Mouse (Mus musculus) limb, embryonic 15.5 days (tissue): ENCODE results near the gene Aloxe3. TPM values are rescaled to one million over a fixed set of nuclear protein-coding genes. Genes with fewer than 3 reads are reported as not detected.

Experiments
- ATAC-seq: fragments of 200-750 bp; cut with Nextera tagmentation; 2 replicates; pipeline ENCODE4 v1.8.0; 2017; ENCODE audit warnings: low read depth, moderate TSS enrichment; ENCODE audit not compliant: insufficient number of reproducible peaks, low FRiP score, low TSS enrichment
- H3K27ac ChIP-seq: fragments of 300-500 bp; sonication (generic); 2 replicates; pipeline ENCODE4 v1.5.1; 2015; ENCODE audit warnings: moderate library complexity, mild to moderate bottlenecking, inconsistent platforms
- H3K27me3 ChIP-seq: fragments of 300-500 bp; sonication (generic); 2 replicates; pipeline ENCODE4 v1.6.1; 2015; ENCODE audit warnings: inconsistent platforms
- H3K36me3 ChIP-seq: fragments of 300-500 bp; sonication (generic); 2 replicates; pipeline ENCODE4 v1.6.1; 2015; ENCODE audit warnings: inconsistent platforms
- H3K4me1 ChIP-seq: fragments of 300-500 bp; sonication (generic); 2 replicates; pipeline ENCODE4 v1.6.1; 2015; ENCODE audit warnings: inconsistent platforms
- H3K4me2 ChIP-seq: fragments of 300-500 bp; sonication (generic); 2 replicates; pipeline ENCODE4 v1.6.1; 2015; ENCODE audit warnings: mild to moderate bottlenecking, inconsistent platforms
- H3K4me3 ChIP-seq: fragments of 300-500 bp; sonication (generic); 2 replicates; pipeline ENCODE4 v1.5.1; 2015; ENCODE audit warnings: mild to moderate bottlenecking, inconsistent platforms
- H3K9ac ChIP-seq: fragments of 300-500 bp; sonication (generic); 2 replicates; pipeline ENCODE4 v1.6.1; 2015; ENCODE audit warnings: inconsistent platforms
- H3K9me3 ChIP-seq: fragments of 300-500 bp; sonication (generic); 2 replicates; pipeline ENCODE4 v1.6.1; 2016; ENCODE audit warnings: inconsistent platforms
- WGBS: fragments of 180-500 bp; shearing (Covaris S2); methylation state at CpG from one replicate; pipeline ENCODE4 v1.1.7; 2015; 5-methylcytosine and 5-hydroxymethylcytosine counted together
- polyA plus RNA-seq: library from polyadenylated mRNA; unstranded; fragments of >200 nt; fragmentation: Nextera tagmentation; extraction: Ambion mirVana; gene quantifications from 2 replicates; pipeline ENCODE4 v1.2.1, GENCODE M21; 2015

Aloxe3 gene
- polyA plus RNA-seq, 1 experiment from 2014 or later, result 11.7 TPM

GRCm38 (mm10) chr11:69111051-69111810 is 14.5 kb upstream of the Aloxe3 start:
- ATAC-seq, result no peak
- peak overlapping the region; percentile 55 for H3K4me2 ChIP-seq
- H3K4me3 ChIP-seq, result peak overlapping the region; percentile 49
- peaks cover 4% of the 10 kb centered on the region; the same call in 1 of the 2 replicates for H3K4me1 ChIP-seq
- peaks cover 35% of the 10 kb centered on the region for H3K36me3 ChIP-seq
- H3K27ac ChIP-seq, result peak overlapping the region; percentile 50; the same call in 1 of the 2 replicates
- H3K9ac ChIP-seq, result 0 out of 2 replicates have a peak overlapping the region, but pooled peaks have one; percentile 26
- no peaks in the 10 kb centered on the region for H3K9me3 ChIP-seq
- H3K27me3 ChIP-seq, result no peaks in the 10 kb centered on the region
- 9% methylated on average over 21 of the region's 21 CpGs for WGBS

GRCm38 (mm10) chr11:69111865-69112264 is 13.8 kb upstream of the Aloxe3 start:
- no peak overlapping the region for H3K4me3 ChIP-seq
- H3K9ac ChIP-seq, result no peak overlapping the region
- peaks cover 6% of the 10 kb centered on the region; the same call in 1 of the 2 replicates for H3K4me1 ChIP-seq
- 62% methylated on average over 4 of the region's 4 CpGs for WGBS
- no peak for ATAC-seq
- H3K27me3 ChIP-seq, result no peaks in the 10 kb centered on the region
- H3K9me3 ChIP-seq, result no peaks in the 10 kb centered on the region
- H3K4me2 ChIP-seq, result peak overlapping the region; percentile 55; the same call in 1 of the 2 replicates
- no peak overlapping the region for H3K27ac ChIP-seq
- H3K36me3 ChIP-seq, result peaks cover 28% of the 10 kb centered on the region

- Histone ChIP-seq H3K36me3 (peaks cover 7% of the 10 kb centered on the region), H3K9me3 (no peaks in the 10 kb centered on the region), H3K27ac (no peak overlapping the region), H3K4me3 (no peak overlapping the region), H3K27me3 (no peaks in the 10 kb centered on the region), H3K4me1 (peaks cover 19% of the 10 kb centered on the region), H3K4me2 (no peak overlapping the region), H3K9ac (no peak overlapping the region)
- ATAC-seq, result no peak
- 64% methylated on average over 3 of the region's 3 CpGs for WGBS
Measured at GRCm38 (mm10) chr11:69114018-69114417, 11.7 kb upstream of the Aloxe3 start.

- ATAC-seq, result no peak
Measured at GRCm38 (mm10) chr11:69114621-69115020, 11.1 kb upstream of the Aloxe3 start.

GRCm38 (mm10) chr11:69116843-69117242 is 8.9 kb upstream of the Aloxe3 start:
- H3K27ac ChIP-seq, result no peak overlapping the region
- no peak overlapping the region for H3K4me2 ChIP-seq
- whole genome bisulfite sequencing, result 49% methylated on average over 5 of the region's 5 CpGs
- no peak overlapping the region for H3K9ac ChIP-seq
- peak overlapping the region; percentile 76 for H3K4me3 ChIP-seq
- H3K4me1 ChIP-seq, result peaks cover 46% of the 10 kb centered on the region
- 0 out of 2 replicates have a peak, but pooled peaks cover 2% of the 10 kb centered on the region for H3K27me3 ChIP-seq
- no peaks in the 10 kb centered on the region for H3K9me3 ChIP-seq
- no peak for ATAC-seq
- H3K36me3 ChIP-seq, result no peaks in the 10 kb centered on the region

More at GRCm38 (mm10) chr11:69114621-69115020, 11.1 kb upstream of the Aloxe3 start:
- H3K27me3 ChIP-seq, result no peaks in the 10 kb centered on the region
- H3K27ac ChIP-seq, result no peak overlapping the region
- H3K36me3 ChIP-seq, result peaks cover under 1% of the 10 kb centered on the region
- no peak overlapping the region for H3K9ac ChIP-seq
- H3K4me3 ChIP-seq, result no peak overlapping the region
- peaks cover 24% of the 10 kb centered on the region for H3K4me1 ChIP-seq
- no peaks in the 10 kb centered on the region for H3K9me3 ChIP-seq
- 81% methylated on average over 3 of the region's 3 CpGs for WGBS
- no peak overlapping the region for H3K4me2 ChIP-seq

GRCm38 (mm10) chr11:69117737-69118695 is 7.7 kb upstream of the Aloxe3 start:
- no peak for ATAC-seq
- under 1% methylated on average over 45 of the region's 45 CpGs for WGBS
- H3K27ac ChIP-seq, result peak overlapping the region; percentile 90
- peak overlapping the region; percentile 97 for H3K4me2 ChIP-seq
- H3K27me3 ChIP-seq, result 0 out of 2 replicates have a peak, but pooled peaks cover 2% of the 10 kb centered on the region
- peaks cover 47% of the 10 kb centered on the region for H3K4me1 ChIP-seq
- H3K36me3 ChIP-seq, result no peaks in the 10 kb centered on the region
- H3K9ac ChIP-seq, result peak overlapping the region; percentile 70
- H3K4me3 ChIP-seq, result peak overlapping the region; percentile 76
- no peaks in the 10 kb centered on the region for H3K9me3 ChIP-seq

- Histone ChIP-seq H3K9me3 (no peaks in the 10 kb centered on the region), H3K27ac (peak overlapping the region; percentile 90; the same call in 1 of the 2 replicates), H3K4me1 (peaks cover 49% of the 10 kb centered on the region), H3K27me3 (0 out of 2 replicates have a peak, but pooled peaks cover 2% of the 10 kb centered on the region), H3K9ac (no peak overlapping the region), H3K4me3 (peak overlapping the region; percentile 76), H3K4me2 (peak overlapping the region; percentile 97), H3K36me3 (no peaks in the 10 kb centered on the region)
- ATAC-seq, result no peak; the same call in 1 of the 2 replicates
- 0% methylated on average over 15 of the region's 15 CpGs for WGBS
Measured at GRCm38 (mm10) chr11:69118765-69119164, 6.9 kb upstream of the Aloxe3 start.

GRCm38 (mm10) chr11:69119446-69120155 is 6.1 kb upstream of the Aloxe3 start:
- no peak for ATAC-seq
- Histone ChIP-seq H3K27ac (no peak overlapping the region), H3K4me3 (peak overlapping the region; percentile 82), H3K27me3 (0 out of 2 replicates have a peak, but pooled peaks cover 2% of the 10 kb centered on the region), H3K9me3 (no peaks in the 10 kb centered on the region), H3K4me1 (peaks cover 49% of the 10 kb centered on the region), H3K4me2 (peak overlapping the region; percentile 97), H3K36me3 (no peaks in the 10 kb centered on the region), H3K9ac (no peak overlapping the region)
- whole genome bisulfite sequencing, result 34% methylated on average over 14 of the region's 14 CpGs

GRCm38 (mm10) chr11:69120221-69121000 is 5.3 kb upstream of the Aloxe3 start, which contains the start of gene Hes7:
Gene Hes7, plus strand, starts transcription at chr11:69120404.
- no peaks in the 10 kb centered on the region for H3K9me3 ChIP-seq
- H3K36me3 ChIP-seq, result no peaks in the 10 kb centered on the region
- 0 out of 2 replicates have a peak, but pooled peaks cover 2% of the 10 kb centered on the region for H3K27me3 ChIP-seq
- 2% methylated on average over 27 of the region's 27 CpGs for WGBS
- no peak for ATAC-seq
- peak within 1 kb of the TSS; percentile 82 for H3K4me3 ChIP-seq
- peak within 1 kb of the TSS; percentile 97 for H3K4me2 ChIP-seq
- peaks cover 49% of the 10 kb centered on the region for H3K4me1 ChIP-seq
- H3K27ac ChIP-seq, result peak within 1 kb of the TSS; percentile 95; the same call in 1 of the 2 replicates
- peak within 1 kb of the TSS; percentile 74; the same call in 1 of the 2 replicates for H3K9ac ChIP-seq

GRCm38 (mm10) chr11:69121001-69121740 is 4.5 kb upstream of the Aloxe3 start:
- H3K4me1 ChIP-seq, result peaks cover 55% of the 10 kb centered on the region
- 1% methylated on average over 31 of the region's 33 CpGs for WGBS
- ATAC-seq, result no peak

More at GRCm38 (mm10) chr11:69121001-69121740, 4.5 kb upstream of the Aloxe3 start:
- Histone ChIP-seq H3K4me2 (peak overlapping the region; percentile 97), H3K9me3 (no peaks in the 10 kb centered on the region), H3K4me3 (peak overlapping the region; percentile 82), H3K27ac (peak overlapping the region; percentile 95), H3K27me3 (0 out of 2 replicates have a peak, but pooled peaks cover 2% of the 10 kb centered on the region), H3K9ac (peak overlapping the region; percentile 74; the same call in 1 of the 2 replicates), H3K36me3 (no peaks in the 10 kb centered on the region)
